Mouse (Mus musculus): ENCODE measurements around the gene Nptxr. TPM values are rescaled to one million over a fixed set of nuclear protein-coding genes. Genes with fewer than 3 reads are reported as not detected.
A peak's percentile ranks its signal among the peaks of the same experiment; 100 is the strongest.

Gene Nptxr
- polyA plus RNA-seq, 1 experiment, result 88.0 TPM

GRCm38 (mm10) chr15:79741173-79741858 lies 63.2 kb downstream of the Nptxr start:
- Histone ChIP-seq H3K27ac (ENCODE audit: insufficient read depth, low read length) (peak overlapping the region; percentile 55; the same call in 1 of the 2 replicates), H3K4me3 (replicated peaks; ENCODE audit: insufficient read depth, low read depth, low read length) (peak overlapping the region; percentile 62), H3K27me3 (ENCODE audit: control insufficient read depth, insufficient read depth, low read length) (no peaks in the 10 kb centered on the region), H3K4me1 (ENCODE audit: control insufficient read depth, insufficient read depth, low read length) (peaks cover 26% of the 10 kb centered on the region)
- TF ChIP-seq CTCF (IDR thresholded peaks at IDR 0.05; ENCODE audit: borderline replicate concordance, insufficient read depth, low read depth, low read length) (no peak), POLR2A (IDR thresholded peaks at IDR 0.05; ENCODE audit: borderline replicate concordance, insufficient read depth, low read length) (no peak)
- DNase-seq, result peak in 1 of 2 experiments; percentile 51
- WGBS, result 6% methylated on average over 14 of the region's 14 CpGs

- Histone ChIP-seq H3K27me3 (ENCODE audit: control insufficient read depth, insufficient read depth, low read length) (no peaks in the 10 kb centered on the region), H3K4me3 (replicated peaks; ENCODE audit: insufficient read depth, low read depth, low read length) (no peak overlapping the region), H3K4me1 (ENCODE audit: control insufficient read depth, insufficient read depth, low read length) (peaks cover 26% of the 10 kb centered on the region), H3K27ac (ENCODE audit: insufficient read depth, low read length) (no peak overlapping the region)
- no peak for TF ChIP-seq CTCF (IDR thresholded peaks at IDR 0.05; ENCODE audit: borderline replicate concordance, insufficient read depth, low read depth, low read length)
- no peak for TF ChIP-seq POLR2A (IDR thresholded peaks at IDR 0.05; ENCODE audit: borderline replicate concordance, insufficient read depth, low read length)
- WGBS, result 57% methylated on average over 3 of the region's 3 CpGs
- DNase-seq, result no peak
Observed at GRCm38 (mm10) chr15:79740739-79741138, 63.8 kb downstream of the Nptxr start.

Other genes starting within 250 kb of the Nptxr start
- 1.2 and 1.4 TPM in 2 replicates for gene Dmc1, start 199.7 kb downstream of the Nptxr start, polyA plus RNA-seq (2012; rRNA removed)
- gene Fam227a, start 145.8 kb downstream of the Nptxr start, polyA plus RNA-seq (2012; rRNA removed), result 8.5 and 9.5 TPM in 2 replicates
- gene Cby1, start 145.6 kb downstream of the Nptxr start, polyA plus RNA-seq (2012; rRNA removed), result 30.3 and 32.3 TPM in 2 replicates
- 99.9 and 106 TPM in 2 replicates for gene Tomm22, start 133.9 kb downstream of the Nptxr start, polyA plus RNA-seq (2012; rRNA removed)
- 43.8 and 45.0 TPM in 2 replicates for gene Josd1, start 116.8 kb downstream of the Nptxr start, polyA plus RNA-seq (2012; rRNA removed)
- 52.5 and 59.5 TPM in 2 replicates for gene Gtpbp1, start 113.9 kb downstream of the Nptxr start, polyA plus RNA-seq (2012; rRNA removed)
- 42.7 and 45.2 TPM in 2 replicates for gene Sun2, start 62.2 kb downstream of the Nptxr start, polyA plus RNA-seq (2012; rRNA removed)
- gene Dnal4, start 26.9 kb downstream of the Nptxr start, polyA plus RNA-seq (2012; rRNA removed), result 55.1 and 56.7 TPM in 2 replicates
- 1.7 and 4.1 TPM in 2 replicates for gene Npcd, start 29.5 kb upstream of the Nptxr start, polyA plus RNA-seq (2012; rRNA removed)
- 183 TPM in 2 replicates for gene Cbx6, start 29.9 kb upstream of the Nptxr start, polyA plus RNA-seq (2012; rRNA removed)
- 3.3 and 3.6 TPM in 2 replicates for gene Apobec3, start 86.9 kb upstream of the Nptxr start, polyA plus RNA-seq (2012; rRNA removed)
- gene Cbx7, start 166.4 kb upstream of the Nptxr start, polyA plus RNA-seq (2012; rRNA removed), result 89.6 and 96.3 TPM in 2 replicates
- 15.4 and 16.0 TPM in 2 replicates for gene Pdgfb, start 210.2 kb upstream of the Nptxr start, polyA plus RNA-seq (2012; rRNA removed)

Data from cerebellum, adult 2 months (tissue).